Mouse (Mus musculus): ENCODE results near the gene Foxp1. TPM values are rescaled to one million over a fixed set of nuclear protein-coding genes. Genes with fewer than 3 reads are reported as not detected.

Foxp1 gene
- polyA plus RNA-seq, 1 experiment: 162 TPM

- Histone ChIP-seq H3K4me1 (ENCODE audit: control insufficient read depth, insufficient read depth, insufficient read length) (peaks cover 16% of the 10 kb centered on the region), H3K4me3 (ENCODE audit: extremely low read depth, insufficient read depth, insufficient read length) (peak overlapping the region; percentile 80), H3K36me3 (ENCODE audit: control insufficient read depth, insufficient read depth, low read length) (0 out of 2 replicates have a peak, but pooled peaks cover under 1% of the 10 kb centered on the region), H3K27ac (ENCODE audit: insufficient read depth, low read length) (peak overlapping the region; percentile 83), H3K27me3 (ENCODE audit: control insufficient read depth, insufficient read depth, low read length) (no peaks in the 10 kb centered on the region)
- no peak for DNase-seq (ENCODE audit: low read depth in 1 of 2, low spot score in 2 of 2)
- no peak for TF ChIP-seq CTCF (IDR thresholded peaks at IDR 0.05; ENCODE audit: extremely low read depth, insufficient read depth, insufficient read length, insufficient replicate concordance)
- no peak for TF ChIP-seq POLR2A (IDR thresholded peaks at IDR 0.05; ENCODE audit: low read depth, low read length)
- WGBS: 5% methylated on average over 6 of the region's 6 CpGs
These were observed 493.6 kb downstream of the Foxp1 start for GRCm38 (mm10) chr6:99028989-99029305.

- Histone ChIP-seq H3K36me3 (ENCODE audit: control insufficient read depth, insufficient read depth, low read length) (no peaks in the 10 kb centered on the region), H3K27ac (ENCODE audit: insufficient read depth, low read length) (peak overlapping the region; percentile 83), H3K4me1 (ENCODE audit: control insufficient read depth, insufficient read depth, insufficient read length) (peaks cover 19% of the 10 kb centered on the region), H3K27me3 (ENCODE audit: control insufficient read depth, insufficient read depth, low read length) (no peaks in the 10 kb centered on the region), H3K4me3 (ENCODE audit: extremely low read depth, insufficient read depth, insufficient read length) (peak overlapping the region; percentile 80)
- peak; percentile 19 to 56 for DNase-seq (ENCODE audit: low read depth in 1 of 2, low spot score in 2 of 2)
- 1% methylated on average over 74 of the region's 87 CpGs for WGBS
- TF ChIP-seq CTCF (IDR thresholded peaks at IDR 0.05; ENCODE audit: extremely low read depth, insufficient read depth, insufficient read length, insufficient replicate concordance): no peak
- no peak for TF ChIP-seq POLR2A (IDR thresholded peaks at IDR 0.05; ENCODE audit: low read depth, low read length)
These were observed 494.1 kb downstream of the Foxp1 start for GRCm38 (mm10) chr6:99028161-99028988.

- Histone ChIP-seq H3K27ac (ENCODE audit: insufficient read depth, low read length) (peak overlapping the region; percentile 83), H3K4me3 (ENCODE audit: extremely low read depth, insufficient read depth, insufficient read length) (peak overlapping the region; percentile 80), H3K4me1 (ENCODE audit: control insufficient read depth, insufficient read depth, insufficient read length) (peaks cover 15% of the 10 kb centered on the region), H3K36me3 (ENCODE audit: control insufficient read depth, insufficient read depth, low read length) (no peaks in the 10 kb centered on the region), H3K27me3 (ENCODE audit: control insufficient read depth, insufficient read depth, low read length) (no peaks in the 10 kb centered on the region)
- TF ChIP-seq POLR2A (IDR thresholded peaks at IDR 0.05; ENCODE audit: low read depth, low read length) (no peak), CTCF (IDR thresholded peaks at IDR 0.05; ENCODE audit: extremely low read depth, insufficient read depth, insufficient read length, insufficient replicate concordance) (no peak)
- DNase-seq (ENCODE audit: low read depth in 1 of 2, low spot score in 2 of 2): no peak
- WGBS: 3% methylated on average over 22 of the region's 22 CpGs
These were observed 494.9 kb downstream of the Foxp1 start for GRCm38 (mm10) chr6:99027542-99028160.

GRCm38 (mm10) chr6:99026635-99027541 is 495.6 kb downstream of the Foxp1 start:
- DNase-seq (ENCODE audit: low read depth in 1 of 2, low spot score in 2 of 2): peak in 1 of 2 experiments; percentile 31
- Histone ChIP-seq H3K36me3 (ENCODE audit: control insufficient read depth, insufficient read depth, low read length) (no peaks in the 10 kb centered on the region), H3K4me1 (ENCODE audit: control insufficient read depth, insufficient read depth, insufficient read length) (peaks cover 15% of the 10 kb centered on the region), H3K27me3 (ENCODE audit: control insufficient read depth, insufficient read depth, low read length) (no peaks in the 10 kb centered on the region), H3K27ac (ENCODE audit: insufficient read depth, low read length) (peak overlapping the region; percentile 83), H3K4me3 (ENCODE audit: extremely low read depth, insufficient read depth, insufficient read length) (peak overlapping the region; percentile 80)
- TF ChIP-seq CTCF (IDR thresholded peaks at IDR 0.05; ENCODE audit: extremely low read depth, insufficient read depth, insufficient read length, insufficient replicate concordance) (no peak), POLR2A (IDR thresholded peaks at IDR 0.05; ENCODE audit: low read depth, low read length) (no peak)
- WGBS: 12% methylated on average over 19 of the region's 19 CpGs

- peak overlapping the region; percentile 37 for H3K4me3 ChIP-seq (ENCODE audit: extremely low read depth, insufficient read depth, insufficient read length)
These were observed 496.5 kb downstream of the Foxp1 start for GRCm38 (mm10) chr6:99026040-99026439.

GRCm38 (mm10) chr6:99024588-99024987 is 497.9 kb downstream of the Foxp1 start:
- WGBS: 29% methylated on average over 9 of the region's 9 CpGs
- H3K27ac ChIP-seq (ENCODE audit: insufficient read depth, low read length): peak overlapping the region; percentile 65; the same call in 1 of the 2 replicates
- H3K4me3 ChIP-seq (ENCODE audit: extremely low read depth, insufficient read depth, insufficient read length): no peak overlapping the region; the same call in 1 of the 2 replicates
- peaks cover 7% of the 10 kb centered on the region for H3K4me1 ChIP-seq (ENCODE audit: control insufficient read depth, insufficient read depth, insufficient read length)
- H3K36me3 ChIP-seq (ENCODE audit: control insufficient read depth, insufficient read depth, low read length): 0 out of 2 replicates have a peak, but pooled peaks cover 1% of the 10 kb centered on the region
- H3K27me3 ChIP-seq (ENCODE audit: control insufficient read depth, insufficient read depth, low read length): no peaks in the 10 kb centered on the region
- no peak for TF ChIP-seq CTCF (IDR thresholded peaks at IDR 0.05; ENCODE audit: extremely low read depth, insufficient read depth, insufficient read length, insufficient replicate concordance)
- no peak for TF ChIP-seq POLR2A (IDR thresholded peaks at IDR 0.05; ENCODE audit: low read depth, low read length)
- DNase-seq (ENCODE audit: low read depth in 1 of 2, low spot score in 2 of 2): peak in 1 of 2 experiments; percentile 38

More at GRCm38 (mm10) chr6:99026040-99026439, 496.5 kb downstream of the Foxp1 start:
- TF ChIP-seq POLR2A (IDR thresholded peaks at IDR 0.05; ENCODE audit: low read depth, low read length) (no peak), CTCF (IDR thresholded peaks at IDR 0.05; ENCODE audit: extremely low read depth, insufficient read depth, insufficient read length, insufficient replicate concordance) (no peak)
- no peaks in the 10 kb centered on the region for H3K27me3 ChIP-seq (ENCODE audit: control insufficient read depth, insufficient read depth, low read length)
- H3K27ac ChIP-seq (ENCODE audit: insufficient read depth, low read length): peak overlapping the region; percentile 59; the same call in 1 of the 2 replicates
- H3K4me1 ChIP-seq (ENCODE audit: control insufficient read depth, insufficient read depth, insufficient read length): peaks cover 13% of the 10 kb centered on the region
- DNase-seq (ENCODE audit: low read depth in 1 of 2, low spot score in 2 of 2): no peak
- 9% methylated on average over 3 of the region's 3 CpGs for WGBS
- no peaks in the 10 kb centered on the region for H3K36me3 ChIP-seq (ENCODE audit: control insufficient read depth, insufficient read depth, low read length)
